Mouse (Mus musculus) CH12.LX (cell line): Measurements from ENCODE around the gene Dnase1l2. TPM values are rescaled to one million over a fixed set of nuclear protein-coding genes. Genes with fewer than 3 reads are reported as not detected.
A peak's percentile ranks its signal among the peaks of the same experiment; 100 is the strongest.

ENCODE experiments used
- DNase-seq: peaks from one replicate; pipeline ENCODE4 v3.0.0-alpha.2; 2013; ENCODE audit errors: extremely low read depth
- H3K27ac ChIP-seq: 2 replicates; pipeline ENCODE4 v1.5.1; 2012; ENCODE audit warnings: low read depth, mild to moderate bottlenecking, control low read depth, moderate library complexity; ENCODE audit not compliant: insufficient read depth
- H3K27me3 ChIP-seq: replicated peaks from 2 replicates; pipeline ENCODE3; 2012; ENCODE audit warnings: inconsistent platforms
- H3K36me3 ChIP-seq, 2 experiments: replicated peaks in 1 of 2; 2 replicates each; pipeline versions ENCODE3 to v1.6.1; 2012; ENCODE audit warnings: inconsistent platforms in 1 of 2, low read length in 1 of 2, mild to moderate bottlenecking in 1 of 2, mixed read lengths in 1 of 2, moderate library complexity in 1 of 2; ENCODE audit not compliant: control insufficient read depth in 1 of 2, insufficient read depth in 1 of 2
- H3K4me1 ChIP-seq, 2 experiments: 2 replicates each; pipeline ENCODE4 v1.6.1; 2012; ENCODE audit warnings: inconsistent platforms in 1 of 2, moderate library complexity in 1 of 2; ENCODE audit not compliant: insufficient read depth in 2 of 2, control insufficient read depth in 1 of 2
- H3K4me2 ChIP-seq: 2 replicates; pipeline ENCODE4 v1.6.1; 2012; ENCODE audit warnings: low read depth, mild to moderate bottlenecking, control low read depth; ENCODE audit not compliant: poor library complexity, insufficient read depth, severe bottlenecking
- H3K4me3 ChIP-seq, 3 experiments: fragments of 150-350 bp in 1 of 3; sonication (generic) in 1 of 3; replicated peaks in 1 of 3; 2 replicates each; pipeline versions ENCODE3 to v1.5.1; 2011 to 2012; ENCODE audit warnings: low read depth in 2 of 3, low read length in 2 of 3, mild to moderate bottlenecking in 2 of 3, moderate library complexity in 2 of 3, control low read depth in 1 of 3, improper control_type of control experiment in 1 of 3, inconsistent platforms in 1 of 3, mixed read lengths in 1 of 3; ENCODE audit not compliant: poor library complexity in 1 of 3
- H3K79me2 ChIP-seq: replicated peaks from 2 replicates; pipeline ENCODE4 v1.6.1; 2012; ENCODE audit warnings: mild to moderate bottlenecking, moderate library complexity; ENCODE audit not compliant: control insufficient read depth, poor library complexity, insufficient read depth, severe bottlenecking; ENCODE audit errors: extremely low read depth
- H3K9ac ChIP-seq: 2 replicates; pipeline ENCODE4 v1.6.1; 2012; ENCODE audit warnings: low read depth, mild to moderate bottlenecking, control low read depth, moderate library complexity; ENCODE audit not compliant: insufficient read depth
- H3K9me3 ChIP-seq: replicated peaks from 2 replicates; pipeline ENCODE3; 2012; ENCODE audit warnings: low read length, inconsistent platforms, mixed read lengths
- ELF1 ChIP-seq: IDR thresholded peaks from 2 replicates; pipeline ENCODE4 v1.6.1; 2014; ENCODE audit warnings: low read depth, mild to moderate bottlenecking, inconsistent platforms, low read length, improper control_type of control experiment
- GABPA ChIP-seq: IDR thresholded peaks from 2 replicates; pipeline ENCODE4 v1.6.1; 2012; ENCODE audit warnings: low read depth, low read length, improper control_type of control experiment, inconsistent platforms; ENCODE audit not compliant: insufficient replicate concordance
- MAX ChIP-seq: IDR thresholded peaks from 2 replicates; pipeline ENCODE4 v1.6.1; 2011; ENCODE audit warnings: low read length, improper control_type of control experiment
- POLR2A ChIP-seq: IDR thresholded peaks from 2 replicates; pipeline ENCODE4 v1.6.1; 2011; ENCODE audit warnings: low read depth, mild to moderate bottlenecking, improper control_type of control experiment, low read length
- POLR2AphosphoS2 ChIP-seq: IDR thresholded peaks from 2 replicates; pipeline ENCODE4 v1.6.1; 2011; ENCODE audit warnings: low read depth, low read length, improper control_type of control experiment
- RAD21 ChIP-seq: IDR thresholded peaks from 2 replicates; pipeline ENCODE4 v1.6.1; 2011; ENCODE audit warnings: low read depth, mild to moderate bottlenecking, low read length, improper control_type of control experiment, moderate library complexity
- TBP ChIP-seq: conservative IDR thresholded peaks from 2 replicates; pipeline ENCODE4 v1.6.1; 2011; ENCODE audit warnings: low read depth, low read length, improper control_type of control experiment
- TCF12 ChIP-seq: IDR thresholded peaks from 2 replicates; pipeline ENCODE4 v1.6.1; 2014; ENCODE audit warnings: low read depth, mild to moderate bottlenecking, inconsistent platforms, low read length, improper control_type of control experiment
- USF2 ChIP-seq: conservative IDR thresholded peaks from 2 replicates; pipeline ENCODE4 v1.6.1; 2011; ENCODE audit warnings: low read depth, low read length, improper control_type of control experiment
- dilution Hi-C: fragments of 300-500 bp; cut with MboI; formaldehyde crosslinking; loops from 2 replicates; pipeline ENCODE4 v1.14.3; 2020; ENCODE audit warnings: low sequenced_read_pairs; ENCODE audit not compliant: extremely low pct_unique_long_range_greater_than_20kb, extremely low pct_ligation_motif_present
- in situ Hi-C: fragments of 300-500 bp; cut with MboI; formaldehyde crosslinking; loops from 3 replicates; pipeline ENCODE4 v1.14.3; 2019; ENCODE audit warnings: low sequenced_read_pairs, low pct_ligation_motif_present, low pct_unique_long_range_greater_than_20kb, mixed read lengths
- polyA plus RNA-seq: library from polyadenylated mRNA; unstranded; fragments of >175 nt; gene quantifications from 2 replicates; pipeline ENCODE4 v1.2.1, GENCODE M21; 2012; ENCODE audit warnings: low read depth; ENCODE audit not compliant: insufficient read length
- total RNA-seq, 2 experiments: library from RNA; depleted of rRNA; stranded (reverse); fragments of 300-350 nt in 1 of 2; fragments of >200 nt in 1 of 2; gene quantifications; 2 replicates each; pipeline ENCODE4 v1.2.3; 2012 to 2014

Dnase1l2 gene
- total and polyA plus RNA-seq, 3 experiments: 0.82 to 1.5 (median 1.1) TPM

DNA sequence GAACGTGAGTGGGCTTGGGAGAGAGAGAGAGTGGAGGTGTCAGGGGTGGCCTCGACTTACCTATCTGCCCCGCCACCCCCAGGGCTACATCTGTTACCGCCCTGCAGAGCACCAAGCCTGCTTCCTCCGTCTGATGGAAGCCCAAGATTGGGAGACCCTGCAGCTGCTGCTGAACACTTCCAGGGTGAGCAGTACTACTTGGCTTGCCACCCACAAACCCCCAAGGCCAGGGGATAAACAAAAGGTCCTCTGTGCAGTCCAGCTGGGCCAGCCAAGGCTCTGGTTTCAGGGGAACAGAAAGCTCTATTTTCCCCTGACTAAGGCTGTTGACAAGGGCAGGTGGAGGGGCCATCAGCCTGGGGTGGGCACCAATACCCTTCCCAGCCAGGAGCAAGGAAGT lies 31.7 kb upstream of the Dnase1l2 start:
- no peaks in the 10 kb centered on the region for H3K9me3 ChIP-seq
- no peak overlapping the region for H3K4me3 ChIP-seq
- no peak overlapping the region for H3K9ac ChIP-seq
- dilution Hi-C loops (no loop called here), in situ Hi-C loops (no loop called here)
- H3K27ac ChIP-seq: no peak overlapping the region
- no peaks in the 10 kb centered on the region for H3K27me3 ChIP-seq
- H3K36me3 ChIP-seq: peaks cover 39 to 62% of the 10 kb centered on the region in 2 experiments
- no peak for DNase-seq
- TF ChIP-seq TBP: no peak
- TF ChIP-seq TCF12: no peak
- TF ChIP-seq ELF1: no peak
- no peak for TF ChIP-seq GABPA
- H3K4me2 ChIP-seq: no peak overlapping the region
- peaks cover 12 to 28% of the 10 kb centered on the region in 2 experiments; a peak in 3 of 4 replicates for H3K4me1 ChIP-seq
- peaks cover 7% of the 10 kb centered on the region; the same call in 1 of the 2 replicates for H3K79me2 ChIP-seq

DNA sequence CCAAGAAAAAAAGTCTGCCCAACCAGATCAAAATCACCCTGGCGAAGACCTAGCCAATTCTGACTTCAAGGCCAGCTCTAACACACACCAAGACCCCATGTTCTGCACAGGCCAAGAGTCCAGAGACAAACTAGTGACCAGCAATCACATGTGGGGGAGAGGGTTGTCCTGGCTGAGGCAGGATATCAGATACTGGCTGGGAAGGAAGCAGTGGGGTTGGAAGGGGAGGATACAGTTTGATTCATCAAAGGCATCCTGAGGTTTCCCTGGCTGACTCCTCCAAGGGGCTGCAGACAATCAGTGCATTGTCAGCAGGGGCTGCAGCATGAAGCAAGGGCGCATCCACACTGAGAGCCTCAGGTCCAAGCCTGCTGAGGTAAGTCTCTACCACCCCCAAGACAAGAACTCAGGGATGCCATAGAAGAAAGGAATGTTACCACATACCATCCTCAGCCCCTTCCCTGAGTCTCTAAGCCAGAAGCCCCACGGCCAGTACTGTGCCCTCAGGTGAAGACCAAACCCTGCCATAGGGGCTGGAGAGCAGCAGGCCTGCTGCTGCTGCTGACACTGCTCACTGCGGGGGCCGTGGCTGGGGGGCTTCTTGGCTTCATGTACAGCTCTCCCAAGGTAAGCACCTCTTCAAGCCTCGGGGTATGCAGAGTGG lies 30.8 kb upstream of the Dnase1l2 start, which contains the start of gene Bricd5:
Gene Bricd5 (plus strand): TSS at position 273 of the 664 bp plus-strand sequence.
- peaks cover 7% of the 10 kb centered on the region; the same call in 1 of the 2 replicates for H3K79me2 ChIP-seq
- H3K4me3 ChIP-seq: no peak within 1 kb of the TSS
- H3K27me3 ChIP-seq: no peaks in the 10 kb centered on the region
- H3K4me2 ChIP-seq: no peak within 1 kb of the TSS
- H3K4me1 ChIP-seq: peaks cover 12 to 30% of the 10 kb centered on the region in 2 experiments; a peak in 3 of 4 replicates
- dilution Hi-C loops (no loop called here), in situ Hi-C loops (no loop called here)
- H3K9me3 ChIP-seq: no peaks in the 10 kb centered on the region
- DNase-seq: no peak
- H3K27ac ChIP-seq: no peak within 1 kb of the TSS
- TF ChIP-seq POLR2A (peak; percentile 32; the same call in 1 of the 2 replicates), RAD21 (no peak), TCF12 (no peak), USF2 (no peak)
- no peak within 1 kb of the TSS for H3K9ac ChIP-seq
- peaks cover 39 to 62% of the 10 kb centered on the region in 2 experiments for H3K36me3 ChIP-seq

DNA sequence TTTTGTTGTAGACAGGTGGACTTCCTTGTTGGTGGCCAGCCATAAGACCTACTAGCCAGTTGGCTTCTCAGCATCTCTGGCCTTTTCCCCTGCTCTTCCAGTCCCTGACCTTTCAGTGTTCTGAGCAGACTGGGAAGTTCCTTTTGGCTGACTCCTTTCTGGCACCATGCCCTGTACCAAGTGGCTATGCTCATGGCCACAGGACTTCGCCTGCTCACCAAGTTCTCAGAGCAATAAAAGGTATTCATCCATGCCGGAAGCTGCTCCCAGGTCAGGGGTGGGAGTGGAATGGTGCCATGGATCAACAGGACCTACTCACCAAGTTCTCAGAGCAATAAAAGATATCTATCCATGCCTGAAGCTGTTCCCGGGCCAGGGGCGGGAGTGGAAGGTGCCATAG lies 29.6 kb upstream of the Dnase1l2 start:
- H3K79me2 ChIP-seq: peaks cover 7% of the 10 kb centered on the region; the same call in 1 of the 2 replicates
- H3K4me2 ChIP-seq: no peak overlapping the region
- TF ChIP-seq POLR2AphosphoS2 (0 out of 2 replicates have a peak, but pooled peaks have one; percentile 4), MAX (no peak)
- dilution Hi-C loops: no loop called here
- no peak overlapping the region for H3K4me3 ChIP-seq
- no peak for DNase-seq
- H3K36me3 ChIP-seq: peaks cover 39 to 59% of the 10 kb centered on the region in 2 experiments
- peaks cover 5 to 26% of the 10 kb centered on the region in 2 experiments; a peak in 3 of 4 replicates for H3K4me1 ChIP-seq
- no peak overlapping the region for H3K9ac ChIP-seq
- no peak overlapping the region for H3K27ac ChIP-seq
- no peaks in the 10 kb centered on the region for H3K27me3 ChIP-seq
- in situ Hi-C loops: no loop called here
- no peaks in the 10 kb centered on the region for H3K9me3 ChIP-seq
